Mouse (Mus musculus) liver, embryonic 11.5 days (tissue): ENCODE measurements around the gene Mlx. TPM values are rescaled to one million over a fixed set of nuclear protein-coding genes. Genes with fewer than 3 reads are reported as not detected.

ENCODE experiments used
- ATAC-seq: fragments of 200-750 bp; cut with Nextera tagmentation; replicated peaks from 2 replicates; pipeline ENCODE4 v1.8.0; 2017; ENCODE audit warnings: moderate number of reproducible peaks, mild to moderate bottlenecking, moderate TSS enrichment, moderate library complexity; ENCODE audit not compliant: low FRiP score
- DNase-seq: peaks from one replicate; pipeline ENCODE4 v3.0.0-alpha.2; 2017; ENCODE audit warnings: low spot score
- H3K27ac ChIP-seq: fragments of 300-500 bp; sonication (generic); 2 replicates; pipeline ENCODE4 v1.5.1; 2014; ENCODE audit warnings: mild to moderate bottlenecking, low read depth, low read length, control low read depth
- H3K27me3 ChIP-seq: fragments of 300-500 bp; sonication (generic); replicated peaks from 2 replicates; pipeline ENCODE4 v1.6.1; 2014; ENCODE audit warnings: low read length, mixed read lengths; ENCODE audit not compliant: control insufficient read depth, insufficient read depth
- H3K36me3 ChIP-seq: fragments of 300-500 bp; sonication (generic); 2 replicates; pipeline ENCODE4 v1.6.1; 2014; ENCODE audit warnings: mild to moderate bottlenecking, low read length, moderate library complexity, mixed read lengths; ENCODE audit not compliant: control insufficient read depth, insufficient read depth
- H3K4me1 ChIP-seq: fragments of 300-500 bp; sonication (generic); replicated peaks from 2 replicates; pipeline ENCODE4 v1.6.1; 2014; ENCODE audit warnings: low read length, mixed read lengths; ENCODE audit not compliant: control insufficient read depth, insufficient read depth
- H3K4me2 ChIP-seq: fragments of 300-500 bp; sonication (generic); 2 replicates; pipeline ENCODE4 v1.6.1; 2014; ENCODE audit warnings: mild to moderate bottlenecking, control low read depth, moderate library complexity
- H3K4me3 ChIP-seq: fragments of 300-500 bp; sonication (generic); 2 replicates; pipeline ENCODE4 v1.5.1; 2014; ENCODE audit warnings: low read depth, low read length, control low read depth
- H3K9ac ChIP-seq: fragments of 300-500 bp; sonication (generic); 2 replicates; pipeline ENCODE4 v1.6.1; 2014; ENCODE audit warnings: low read depth, low read length, control low read depth
- H3K9me3 ChIP-seq: fragments of 300-500 bp; sonication (generic); 2 replicates; pipeline ENCODE4 v1.6.1; 2016; ENCODE audit warnings: low read length, inconsistent platforms, mixed read lengths; ENCODE audit not compliant: control insufficient read depth
- WGBS: fragments of 180-500 bp; shearing (Covaris S2); extraction: QIAGEN DNeasy Blood & Tissue Kit; methylation state at CpG from one replicate; pipeline ENCODE4 v1.1.7; 2014; 5-methylcytosine and 5-hydroxymethylcytosine counted together
- polyA plus RNA-seq: library from polyadenylated mRNA; unstranded; fragments of >200 nt; fragmentation: Nextera tagmentation; extraction: Ambion mirVana; gene quantifications from 2 replicates; pipeline ENCODE4 v1.2.1, GENCODE M21; 2014

Gene Mlx
- 45.3 and 45.6 TPM in 2 replicates for polyA plus RNA-seq

GRCm38 (mm10) chr11:101086756-101087681 is at the start of gene Mlx:
TSS of gene Mlx (plus strand) at chr11:101087277.
- WGBS: 3% methylated on average over 52 of the region's 52 CpGs

GRCm38 (mm10) chr11:101037795-101038194 is 49.3 kb upstream of the Mlx start:
- no peak overlapping the region for H3K4me2 ChIP-seq
- DNase-seq: no peak
- H3K9ac ChIP-seq: no peak overlapping the region
- H3K4me1 ChIP-seq: no peaks in the 10 kb centered on the region
- H3K9me3 ChIP-seq: no peaks in the 10 kb centered on the region
- peaks cover 53% of the 10 kb centered on the region for H3K36me3 ChIP-seq
- no peak overlapping the region for H3K27ac ChIP-seq
- WGBS: 91% methylated on average over 10 of the region's 10 CpGs
- H3K4me3 ChIP-seq: no peak overlapping the region
- no peaks in the 10 kb centered on the region for H3K27me3 ChIP-seq
- no peak for ATAC-seq

More at GRCm38 (mm10) chr11:101086756-101087681, at the start of gene Mlx:
- ATAC-seq (peak; percentile 81), DNase-seq (peak; percentile 85)
- no peaks in the 10 kb centered on the region for H3K9me3 ChIP-seq
- peak within 1 kb of the TSS; percentile 92 for H3K4me3 ChIP-seq
- peaks cover 38% of the 10 kb centered on the region for H3K4me1 ChIP-seq
- no peaks in the 10 kb centered on the region for H3K27me3 ChIP-seq
- peak within 1 kb of the TSS; percentile 98 for H3K4me2 ChIP-seq
- peak within 1 kb of the TSS; percentile 81 for H3K27ac ChIP-seq
- peak within 1 kb of the TSS; percentile 87 for H3K9ac ChIP-seq
- H3K36me3 ChIP-seq: peaks cover 35% of the 10 kb centered on the region

GRCm38 (mm10) chr11:101045826-101046225 is 41.3 kb upstream of the Mlx start:
- H3K9me3 ChIP-seq: no peaks in the 10 kb centered on the region
- no peak for DNase-seq
- H3K9ac ChIP-seq: no peak overlapping the region
- ATAC-seq: no peak
- no peak overlapping the region for H3K4me2 ChIP-seq
- WGBS: 94% methylated on average over 4 of the region's 4 CpGs
- H3K27me3 ChIP-seq: no peaks in the 10 kb centered on the region
- H3K4me3 ChIP-seq: no peak overlapping the region
- H3K27ac ChIP-seq: no peak overlapping the region
- H3K4me1 ChIP-seq: peaks cover 5% of the 10 kb centered on the region; the same call in 1 of the 2 replicates
- peaks cover 47% of the 10 kb centered on the region for H3K36me3 ChIP-seq

GRCm38 (mm10) chr11:101046440-101046839 is 40.6 kb upstream of the Mlx start:
- 44% methylated on average over 9 of the region's 9 CpGs for WGBS
- Histone ChIP-seq H3K27me3 (no peaks in the 10 kb centered on the region), H3K9me3 (no peaks in the 10 kb centered on the region), H3K4me1 (peaks cover 5% of the 10 kb centered on the region; the same call in 1 of the 2 replicates), H3K9ac (no peak overlapping the region), H3K4me3 (no peak overlapping the region), H3K4me2 (no peak overlapping the region), H3K27ac (no peak overlapping the region; the same call in 1 of the 2 replicates), H3K36me3 (peaks cover 50% of the 10 kb centered on the region)
- DNase-seq: no peak
- ATAC-seq: no peak

- ATAC-seq (no peak), DNase-seq (no peak)
- Histone ChIP-seq H3K4me1 (peaks cover 5% of the 10 kb centered on the region; the same call in 1 of the 2 replicates), H3K4me3 (no peak overlapping the region), H3K9me3 (no peaks in the 10 kb centered on the region), H3K27ac (no peak overlapping the region), H3K4me2 (no peak overlapping the region), H3K36me3 (peaks cover 44% of the 10 kb centered on the region), H3K27me3 (no peaks in the 10 kb centered on the region), H3K9ac (no peak overlapping the region)
- WGBS: 63% methylated on average over 3 of the region's 3 CpGs
These were observed 39.6 kb upstream of the Mlx start for GRCm38 (mm10) chr11:101047502-101047901.

GRCm38 (mm10) chr11:101050359-101050758 is 36.7 kb upstream of the Mlx start:
- Histone ChIP-seq H3K36me3 (peaks cover 35% of the 10 kb centered on the region), H3K4me3 (no peak overlapping the region), H3K27me3 (no peaks in the 10 kb centered on the region), H3K4me1 (peaks cover 5% of the 10 kb centered on the region), H3K9me3 (no peaks in the 10 kb centered on the region), H3K4me2 (no peak overlapping the region), H3K9ac (no peak overlapping the region), H3K27ac (no peak overlapping the region)
- no peak for ATAC-seq
- WGBS: 92% methylated on average over 9 of the region's 9 CpGs
- no peak for DNase-seq

GRCm38 (mm10) chr11:101051051-101051493 is 36.0 kb upstream of the Mlx start:
- DNase-seq: no peak

GRCm38 (mm10) chr11:101051617-101052016 is 35.5 kb upstream of the Mlx start:
- DNase-seq: no peak
- H3K4me2 ChIP-seq: no peak overlapping the region
- H3K4me3 ChIP-seq: no peak overlapping the region
- H3K9me3 ChIP-seq: no peaks in the 10 kb centered on the region
- no peak overlapping the region for H3K27ac ChIP-seq
- H3K9ac ChIP-seq: no peak overlapping the region
- peaks cover 7% of the 10 kb centered on the region for H3K4me1 ChIP-seq
- no peak for ATAC-seq
- WGBS: 90% methylated on average over 8 of the region's 8 CpGs
- H3K27me3 ChIP-seq: no peaks in the 10 kb centered on the region
- H3K36me3 ChIP-seq: peaks cover 33% of the 10 kb centered on the region

More at GRCm38 (mm10) chr11:101051051-101051493, 36.0 kb upstream of the Mlx start:
- Histone ChIP-seq H3K27me3 (no peaks in the 10 kb centered on the region), H3K4me1 (peaks cover 8% of the 10 kb centered on the region), H3K27ac (no peak overlapping the region), H3K9ac (no peak overlapping the region), H3K36me3 (peaks cover 34% of the 10 kb centered on the region), H3K9me3 (no peaks in the 10 kb centered on the region), H3K4me2 (no peak overlapping the region), H3K4me3 (no peak overlapping the region)
- WGBS: 84% methylated on average over 6 of the region's 6 CpGs
- ATAC-seq: no peak
